Mouse (Mus musculus) cortical plate, adult 2 months (tissue): Measurements from ENCODE around the gene Iqub. TPM values are rescaled to one million over a fixed set of nuclear protein-coding genes. Genes with fewer than 3 reads are reported as not detected.

Experiments used
- H3K27ac ChIP-seq: fragments of 200-500 bp; 2 replicates; pipeline ENCODE4 v1.5.1; 2012; ENCODE audit warnings: low read length, control low read depth, inconsistent platforms; ENCODE audit not compliant: insufficient read depth
- H3K4me1 ChIP-seq: fragments of 200-500 bp; 2 replicates; pipeline ENCODE4 v1.6.1; 2011; ENCODE audit warnings: low read length; ENCODE audit not compliant: control insufficient read depth, insufficient read depth
- H3K4me3 ChIP-seq: fragments of 200-500 bp; 2 replicates; pipeline ENCODE4 v1.5.1; 2011; ENCODE audit warnings: mild to moderate bottlenecking, low read length, control low read depth; ENCODE audit not compliant: insufficient read depth
- CTCF ChIP-seq: fragments of 200-500 bp; IDR thresholded peaks from 2 replicates; pipeline ENCODE4 v1.5.1; 2011; ENCODE audit warnings: mild to moderate bottlenecking, control low read depth, low read length; ENCODE audit not compliant: insufficient read depth; ENCODE audit errors: extremely low read depth
- POLR2A ChIP-seq: fragments of 200-500 bp; IDR thresholded peaks from 2 replicates; pipeline ENCODE4 v1.6.1; 2011; ENCODE audit warnings: mild to moderate bottlenecking, low read length, control low read depth; ENCODE audit not compliant: insufficient read depth; ENCODE audit errors: extremely low read depth
- polyA plus RNA-seq: library from polyadenylated mRNA; depleted of rRNA; stranded (reverse); fragments of >200 nt; gene quantifications from 2 replicates; pipeline ENCODE4 v1.2.3, GENCODE M21; 2012

The Iqub gene
- polyA plus RNA-seq, 1 experiment, result 0.98 TPM

DNA sequence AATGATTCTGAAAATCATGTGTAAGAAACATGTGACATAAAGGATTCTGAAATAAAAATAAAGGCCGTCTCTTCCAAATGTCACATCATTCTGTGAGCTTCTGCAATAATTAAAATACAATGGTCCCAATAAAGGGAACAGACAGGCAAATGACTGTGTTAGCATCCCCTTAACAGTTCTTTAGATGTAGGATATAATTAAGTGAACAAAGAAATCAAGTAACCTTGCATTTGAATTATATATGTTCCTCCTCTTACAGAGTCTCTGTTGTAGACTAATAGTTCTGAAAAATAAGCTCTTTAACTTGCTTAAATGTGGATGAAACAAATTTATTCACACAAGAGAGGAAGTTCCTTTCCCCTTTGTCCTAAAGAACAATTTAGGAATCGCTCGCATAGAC lies 23.6 kb upstream of the Iqub start:
- Histone ChIP-seq H3K4me1 (no peaks in the 10 kb centered on the region), H3K27ac (no peak overlapping the region), H3K4me3 (no peak overlapping the region)
- TF ChIP-seq CTCF (no peak), POLR2A (no peak)

DNA sequence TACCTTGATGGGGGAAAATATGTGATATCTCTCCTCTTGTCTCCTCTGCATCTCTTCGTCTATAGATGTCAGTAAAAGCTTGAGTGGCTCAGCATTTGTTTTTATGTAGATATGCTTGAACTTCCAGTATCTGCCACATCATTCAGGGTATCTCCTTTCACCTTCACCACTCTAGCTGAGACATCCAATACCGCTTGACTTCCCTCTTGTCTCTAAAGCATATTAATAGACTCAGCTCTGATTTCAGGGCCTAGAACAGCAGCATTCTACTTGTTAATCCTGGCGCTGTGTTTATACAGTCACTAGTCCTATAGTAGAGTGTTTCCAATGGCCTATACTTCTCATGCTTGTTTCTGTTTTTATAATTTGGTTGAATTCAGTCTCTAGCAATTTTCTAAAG lies 17.9 kb upstream of the Iqub start:
- no peak for TF ChIP-seq POLR2A
- TF ChIP-seq CTCF, result no peak
- H3K4me3 ChIP-seq, result no peak overlapping the region

GRCm38 (mm10) chr6:24530711-24531420 lies 16.0 kb upstream of the Iqub start:
- H3K4me1 ChIP-seq, result peaks cover 1% of the 10 kb centered on the region; the same call in 1 of the 2 replicates
- no peak overlapping the region for H3K27ac ChIP-seq
- peak overlapping the region; percentile 3; the same call in 1 of the 2 replicates for H3K4me3 ChIP-seq
- no peak for TF ChIP-seq CTCF
- TF ChIP-seq POLR2A, result no peak

More for the DNA sequence above, 17.9 kb upstream of the Iqub start:
- Histone ChIP-seq H3K4me1 (no peaks in the 10 kb centered on the region), H3K27ac (no peak overlapping the region)

- H3K27ac ChIP-seq, result no peak overlapping the region
- TF ChIP-seq POLR2A (no peak), CTCF (peak; percentile 42; the same call in 1 of the 2 replicates)
- H3K4me1 ChIP-seq, result peaks cover 2% of the 10 kb centered on the region; the same call in 1 of the 2 replicates
- peak overlapping the region; percentile 3; the same call in 1 of the 2 replicates for H3K4me3 ChIP-seq
Measured at GRCm38 (mm10) chr6:24530166-24530565, 15.3 kb upstream of the Iqub start.

- Histone ChIP-seq H3K27ac (peak within 1 kb of the TSS; percentile 26), H3K4me1 (peaks cover 4% of the 10 kb centered on the region; the same call in 1 of the 2 replicates), H3K4me3 (peak within 1 kb of the TSS; percentile 85)
- TF ChIP-seq CTCF (no peak), POLR2A (no peak)
Measured at GRCm38 (mm10) chr6:24528064-24528243, 13.1 kb upstream of the Iqub start, which contains the start of gene Asb15. TSS of gene Asb15 (plus strand) at chr6:24528144.

- Histone ChIP-seq H3K4me1 (peaks cover 4% of the 10 kb centered on the region; the same call in 1 of the 2 replicates), H3K4me3 (peak within 1 kb of the TSS; percentile 85), H3K27ac (peak within 1 kb of the TSS; percentile 26)
- peak; percentile 75 for TF ChIP-seq POLR2A
- no peak for TF ChIP-seq CTCF
Measured at GRCm38 (mm10) chr6:24527155-24528063, 12.5 kb upstream of the Iqub start, which contains the start of gene Ndufa5. TSS of gene Ndufa5 (minus strand) at chr6:24528013.

GRCm38 (mm10) chr6:24525705-24526104 lies 10.8 kb upstream of the Iqub start:
- TF ChIP-seq CTCF, result no peak
- no peak for TF ChIP-seq POLR2A
- Histone ChIP-seq H3K27ac (no peak overlapping the region), H3K4me3 (no peak overlapping the region), H3K4me1 (peaks cover 4% of the 10 kb centered on the region; the same call in 1 of the 2 replicates)

DNA sequence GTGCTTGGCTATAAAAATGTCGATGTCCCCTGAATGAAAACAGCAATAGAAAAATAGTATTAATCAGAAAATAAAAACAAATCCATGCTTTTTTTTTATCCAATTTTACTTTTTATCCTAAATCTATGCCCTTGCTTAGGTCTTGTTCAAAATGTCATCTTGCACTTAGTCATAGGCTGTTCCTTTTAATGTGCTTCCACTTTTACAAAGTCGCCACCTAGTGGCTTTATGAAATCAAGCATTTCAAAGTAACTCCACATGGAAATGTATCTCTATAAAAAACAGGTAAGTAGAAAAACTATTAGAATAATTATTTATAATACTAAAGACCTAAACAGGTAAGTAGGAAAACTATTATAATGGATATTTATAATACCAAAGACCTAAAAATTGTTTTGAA lies 1.3 kb upstream of the Iqub start:
- TF ChIP-seq POLR2A, result no peak
- TF ChIP-seq CTCF, result no peak
- no peak overlapping the region for H3K4me3 ChIP-seq
- H3K4me1 ChIP-seq, result no peaks in the 10 kb centered on the region; the same call in 1 of the 2 replicates
- H3K27ac ChIP-seq, result no peak overlapping the region

- TF ChIP-seq CTCF (no peak), POLR2A (no peak)
- H3K27ac ChIP-seq, result no peak overlapping the region
Measured at GRCm38 (mm10) chr6:24504141-24504540, 10.7 kb downstream of the Iqub start.

More at GRCm38 (mm10) chr6:24504141-24504540, 10.7 kb downstream of the Iqub start:
- Histone ChIP-seq H3K4me1 (no peaks in the 10 kb centered on the region), H3K4me3 (no peak overlapping the region)
